Mouse (Mus musculus) frontal cortex, postnatal 36 days (tissue): ENCODE measurements around the gene Tex22.
A peak's percentile ranks its signal among the peaks of the same experiment; 100 is the strongest.

Experiments used
- DNase-seq, 2 experiments: peaks; one replicate each; pipeline ENCODE4 v3.0.0; 2022; ENCODE audit warnings: low spot score in 2 of 2

Tex22 gene

DNA sequence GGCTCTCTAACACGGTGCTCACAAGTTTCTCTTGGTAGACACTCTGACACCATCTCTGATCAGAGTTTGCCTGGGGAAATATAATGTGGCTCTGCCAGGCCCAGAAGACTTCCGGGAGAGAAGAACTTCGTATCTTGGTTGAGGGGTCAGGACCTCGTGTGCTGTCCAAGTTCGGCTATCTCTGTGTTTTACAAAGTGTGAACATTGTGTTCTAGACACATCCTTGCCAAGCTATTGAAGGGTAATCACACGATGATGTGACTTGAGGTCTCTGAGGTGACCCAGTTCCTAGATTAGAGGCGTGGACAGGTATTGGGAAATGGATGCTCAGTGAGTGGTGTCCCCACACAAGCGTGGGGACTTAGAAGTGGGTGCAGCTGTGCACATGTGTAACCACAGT lies 18.2 kb upstream of the Tex22 start:
- no peak for DNase-seq

DNA sequence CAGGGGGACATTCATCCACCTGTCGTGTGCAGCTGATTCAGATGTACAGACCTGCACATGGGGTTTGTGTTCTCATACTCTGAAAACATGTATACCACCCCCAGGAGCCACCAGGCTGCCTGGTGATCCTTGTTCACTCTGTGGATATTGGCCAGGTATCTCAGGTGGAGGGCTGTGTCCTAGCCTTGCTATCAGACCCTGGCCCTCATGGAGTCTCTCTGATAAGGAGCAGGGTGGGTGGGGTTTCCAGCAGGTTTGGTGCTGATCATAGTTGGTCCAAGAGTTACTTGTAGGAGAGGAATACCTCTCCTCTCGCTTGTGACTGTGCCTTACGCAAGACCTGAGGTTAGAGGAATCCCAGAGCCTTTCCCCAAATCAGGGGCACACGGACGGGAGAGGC lies 14.1 kb upstream of the Tex22 start:
- DNase-seq, result no peak

DNA sequence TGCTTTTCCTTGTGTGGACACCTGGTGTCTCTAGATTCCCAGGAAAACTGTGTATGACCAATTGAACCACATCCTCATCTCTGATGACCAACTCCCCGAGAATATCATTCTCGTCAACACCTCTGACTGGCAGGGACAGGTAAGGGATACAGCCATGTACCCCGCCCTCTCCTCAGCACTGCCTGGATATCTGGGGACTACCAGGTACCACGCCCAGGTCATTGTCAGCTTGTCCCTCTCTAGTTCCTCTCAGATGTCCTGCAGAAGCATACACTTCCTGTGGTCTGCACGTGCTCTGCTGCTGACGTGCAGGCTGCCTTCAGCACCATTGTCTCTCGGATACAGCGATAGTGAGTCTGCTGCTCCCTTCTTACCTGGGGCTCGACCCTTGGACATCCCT lies 12.7 kb upstream of the Tex22 start:
- no peak for DNase-seq

DNA sequence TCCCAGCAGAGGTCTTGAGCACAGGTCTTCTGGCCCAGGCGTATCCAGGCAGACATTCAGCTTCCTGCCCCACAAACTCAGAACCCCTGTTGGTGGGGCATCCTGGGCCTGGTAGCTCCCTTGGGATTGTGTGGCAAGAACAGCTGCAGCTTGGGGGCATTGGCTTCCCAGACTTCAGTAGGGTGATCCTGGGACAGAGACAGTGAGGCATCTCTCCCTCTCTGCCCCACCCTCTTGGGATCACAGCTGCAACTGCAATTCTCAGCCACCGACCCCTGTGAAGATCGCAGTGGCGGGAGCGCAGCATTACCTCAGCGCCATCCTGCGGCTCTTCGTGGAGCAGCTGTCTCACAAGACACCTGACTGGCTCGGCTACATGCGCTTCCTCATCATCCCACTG lies 12.1 kb upstream of the Tex22 start:
- DNase-seq, result no peak

DNA sequence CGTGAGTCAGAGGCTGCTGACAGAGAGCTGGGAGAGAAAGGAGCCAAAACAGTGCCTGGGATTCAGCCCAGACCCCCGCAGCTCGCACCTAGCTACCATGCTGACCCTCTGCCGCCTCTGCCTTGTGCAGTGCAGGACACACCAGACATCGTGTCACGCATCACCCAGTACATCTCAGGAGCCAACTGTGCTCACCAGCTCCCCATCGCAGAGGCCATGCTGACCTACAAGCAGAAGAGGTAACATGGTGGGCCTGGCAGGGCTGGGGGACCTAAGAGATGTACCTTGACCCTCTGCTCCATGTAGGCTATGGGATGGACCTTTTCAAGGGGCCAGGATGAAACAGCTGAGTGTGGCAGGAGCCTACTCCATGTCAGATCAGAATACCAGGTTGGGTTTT lies 10.6 kb upstream of the Tex22 start:
- DNase-seq, result no peak

DNA sequence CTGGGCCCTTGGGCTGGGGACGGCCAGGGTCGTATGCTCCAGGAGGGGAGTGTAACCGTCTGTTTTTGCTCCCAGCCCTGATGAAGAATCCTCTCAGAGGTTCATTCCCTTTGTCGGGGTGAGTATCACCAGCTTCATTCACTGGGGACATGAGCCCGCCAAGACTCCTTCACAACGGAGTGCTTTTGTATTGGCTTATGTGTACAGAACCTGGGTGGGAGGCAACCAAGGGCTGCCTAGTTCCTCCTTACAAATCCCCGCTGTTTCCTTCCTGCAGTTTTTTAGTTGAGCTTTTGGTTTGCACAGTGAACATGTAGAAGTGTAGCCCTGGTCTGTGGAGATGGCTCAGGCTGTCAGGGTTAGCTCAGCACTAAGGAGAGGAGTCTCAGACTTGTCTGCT lies 6.3 kb upstream of the Tex22 start:
- no peak for DNase-seq

DNA sequence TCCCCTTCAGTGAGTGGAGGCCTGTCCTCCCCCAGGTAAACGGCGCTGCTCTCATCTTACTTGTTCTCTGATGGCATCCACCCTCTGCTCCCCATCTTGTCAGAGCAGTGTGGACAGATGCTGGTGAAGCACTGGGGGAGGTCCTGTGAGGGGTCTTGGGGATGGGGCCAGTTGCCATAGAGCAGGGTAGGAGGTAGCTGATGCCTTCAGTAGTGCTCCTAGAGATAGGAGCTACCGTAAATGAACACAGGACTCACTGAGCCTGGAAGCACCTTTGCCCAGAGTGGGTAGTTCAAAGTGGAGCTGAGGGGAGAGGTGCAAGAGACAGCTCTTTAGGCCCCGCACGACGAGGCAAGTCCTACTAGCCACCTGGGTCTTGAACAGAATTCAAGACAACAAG lies 4.9 kb upstream of the Tex22 start:
- DNase-seq, result no peak

DNA sequence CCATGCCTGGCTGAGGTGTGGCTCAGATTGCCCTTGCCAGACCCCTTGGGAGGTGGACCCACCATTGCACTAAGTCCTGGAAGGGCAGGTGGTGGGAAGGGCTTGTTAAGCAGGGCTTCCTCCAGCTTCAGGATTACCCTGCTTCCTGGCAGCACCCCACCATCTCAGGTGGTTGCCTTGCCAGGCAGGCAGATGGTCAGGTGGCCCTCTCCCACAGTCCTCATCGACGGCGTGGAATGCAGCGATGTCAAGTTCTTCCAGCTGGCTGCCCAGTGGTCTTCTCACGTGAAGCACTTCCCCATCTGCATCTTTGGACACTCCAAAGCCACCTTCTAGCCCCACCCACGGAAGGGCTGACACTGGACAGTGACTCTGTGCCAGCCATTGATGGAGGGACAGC lies 3.0 kb upstream of the Tex22 start:
- no peak for DNase-seq

DNA sequence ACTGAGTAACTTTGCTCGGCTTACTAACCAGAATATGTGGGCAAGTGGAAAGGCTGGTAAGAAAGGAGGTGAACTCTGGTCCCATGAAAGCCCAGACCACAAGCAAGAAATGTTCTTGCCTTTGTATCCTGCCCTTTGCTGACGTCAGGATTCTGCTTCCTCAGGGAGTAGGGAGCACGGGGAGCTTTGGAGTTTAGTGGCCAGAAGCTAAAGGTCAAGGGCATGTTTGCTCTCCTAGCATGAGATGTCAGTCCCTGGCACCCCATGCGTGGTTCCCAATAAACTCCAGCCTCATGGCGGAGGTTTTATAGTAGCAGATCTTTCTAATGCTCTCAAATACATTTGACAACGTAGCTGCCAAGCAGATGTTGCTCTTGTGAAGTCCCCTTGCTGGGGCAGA lies 2.5 kb upstream of the Tex22 start:
- DNase-seq, result no peak

DNA sequence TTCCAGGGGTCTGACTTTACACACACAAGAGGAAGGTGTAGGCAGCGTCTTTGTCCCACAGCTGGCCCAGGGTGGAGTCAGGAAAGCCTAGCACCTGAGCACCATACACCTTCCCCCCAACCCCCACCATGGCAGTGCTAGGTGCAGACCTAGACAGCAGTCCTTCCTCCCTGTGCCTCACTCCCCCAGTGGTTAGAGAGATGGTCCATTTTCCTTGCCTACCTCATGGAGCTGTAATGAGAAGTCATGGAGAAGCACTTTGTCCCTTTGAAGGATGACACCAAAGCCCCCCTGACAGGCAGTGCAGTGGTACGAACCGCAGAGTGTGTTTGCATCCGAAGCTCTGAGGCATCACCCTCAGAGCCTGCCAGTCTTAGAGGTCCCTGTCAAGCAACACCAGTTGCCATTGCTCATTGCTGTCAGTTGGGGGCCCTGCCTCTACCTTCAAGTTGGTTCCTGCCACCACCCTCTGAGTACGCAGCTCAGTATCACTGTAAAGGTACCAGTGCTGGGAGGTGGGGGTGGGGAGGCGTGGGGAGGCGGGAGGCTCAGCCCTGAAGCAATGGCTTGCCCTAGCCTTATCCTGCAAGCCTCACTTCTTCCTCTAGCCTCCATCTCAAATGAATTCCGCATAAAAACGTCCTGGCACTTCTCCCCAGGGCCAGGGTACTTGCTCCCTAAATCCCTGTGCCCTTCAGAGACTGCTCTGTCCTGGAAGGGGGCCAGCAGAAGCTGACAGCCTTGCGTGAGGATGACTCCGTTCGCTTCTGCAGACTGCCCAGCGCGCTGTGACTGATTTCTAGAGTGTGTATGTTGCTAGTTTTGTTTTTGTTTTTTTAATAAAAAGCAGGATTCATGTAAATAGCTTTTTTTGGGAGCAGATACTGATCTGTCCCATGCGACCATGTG lies 628 bp upstream of the Tex22 start:
- DNase-seq, result peak in 1 of 2 experiments; percentile 21

DNA sequence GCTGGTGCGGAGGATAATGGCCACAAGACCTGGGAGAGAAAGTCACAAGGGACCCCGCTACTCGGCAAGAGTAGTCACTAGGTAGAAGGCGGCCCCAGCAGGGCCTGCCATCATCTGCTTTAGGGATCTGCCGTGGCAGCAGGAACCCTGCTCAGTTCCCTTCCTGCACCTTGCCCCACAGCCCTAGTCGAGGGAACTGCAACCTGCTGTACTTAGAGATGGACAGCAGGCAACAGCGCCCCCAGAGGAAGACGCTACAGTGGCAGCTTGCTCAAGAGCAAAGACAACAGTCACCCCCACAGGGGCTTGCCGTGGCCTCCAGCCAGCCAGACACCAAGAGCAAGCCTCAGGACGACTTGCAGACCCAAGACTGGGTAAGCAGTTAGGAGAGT lies 757 bp downstream of the Tex22 start:
- DNase-seq, result peak; percentile 84 to 86

DNA sequence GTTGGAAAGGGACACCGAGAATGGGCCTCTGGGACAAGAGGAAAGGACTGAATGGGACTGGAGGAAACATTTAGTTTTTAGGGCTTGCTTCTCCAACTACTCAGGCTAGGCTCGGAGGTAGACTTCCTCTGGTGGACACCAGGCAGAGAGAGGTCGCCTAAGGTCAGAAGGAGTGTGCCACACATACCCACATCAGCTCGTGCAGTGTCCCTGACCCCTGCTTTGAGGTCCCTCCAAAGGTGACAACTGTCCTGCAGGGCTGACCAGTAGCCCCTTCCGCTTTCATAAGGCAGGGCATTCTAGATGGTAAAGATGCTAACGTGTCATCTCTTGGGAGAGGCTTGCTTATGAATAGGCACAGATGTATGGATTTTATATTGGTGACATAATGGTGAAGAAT lies 1.2 kb downstream of the Tex22 start:
- DNase-seq, result no peak

DNA sequence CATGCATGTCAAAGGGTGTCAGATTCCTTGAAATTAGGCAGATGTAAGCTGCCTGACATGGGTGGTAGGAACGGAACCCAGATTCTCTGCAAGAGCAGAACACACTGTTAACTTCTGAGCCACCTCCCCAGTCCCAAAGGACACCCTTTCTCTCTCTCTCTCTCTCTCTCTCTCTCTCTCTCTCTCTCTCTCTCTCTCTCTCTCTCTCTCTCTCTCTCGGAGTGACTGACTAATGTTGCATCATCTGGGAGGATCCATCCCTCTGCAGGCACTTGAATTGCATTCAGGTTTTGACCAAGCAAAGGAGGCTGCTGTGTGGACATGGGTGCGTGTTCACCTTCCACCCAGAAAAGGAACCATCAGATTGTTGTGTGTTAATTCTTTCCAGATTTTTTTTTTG lies 13.0 kb downstream of the Tex22 start:
- DNase-seq, result no peak

DNA sequence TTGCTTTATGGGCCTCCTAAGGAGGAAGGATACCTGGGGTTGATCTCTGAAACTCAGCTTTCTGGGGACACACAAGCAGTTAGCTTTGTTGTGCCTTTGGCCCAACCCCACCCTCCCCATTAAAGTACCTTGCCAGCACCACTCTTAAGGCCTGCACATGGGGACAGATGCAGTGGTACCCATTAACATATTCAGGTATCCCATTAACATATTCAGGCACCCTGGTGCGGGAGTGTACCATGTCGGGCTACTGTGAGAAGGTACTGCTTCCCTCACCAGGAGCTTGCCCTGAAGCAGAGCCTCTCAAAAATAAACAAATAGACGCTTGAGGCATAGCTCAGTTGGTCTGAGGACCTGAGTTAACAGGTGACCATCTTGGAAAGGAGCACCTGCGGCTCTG lies 13.7 kb downstream of the Tex22 start:
- DNase-seq, result no peak

DNA sequence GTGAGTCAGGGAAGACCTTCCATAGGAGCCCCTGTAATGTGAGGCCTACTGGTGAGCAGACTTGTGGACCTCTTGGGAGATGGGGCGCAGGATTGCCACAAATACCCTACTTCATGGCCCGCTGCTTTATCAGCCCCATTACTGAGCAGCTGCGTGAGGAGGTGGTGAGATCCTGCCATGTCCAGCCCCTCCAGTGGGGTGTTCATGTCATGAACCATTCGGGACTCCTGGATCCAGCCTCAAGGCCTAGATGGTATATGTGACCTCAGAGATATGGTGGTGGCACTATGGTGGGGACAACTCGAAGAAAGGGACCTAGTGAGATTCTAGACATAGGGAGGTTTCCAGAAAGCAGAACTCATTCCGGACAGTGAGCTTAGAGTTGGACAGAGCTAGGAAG lies 14.8 kb downstream of the Tex22 start:
- DNase-seq, result no peak

DNA sequence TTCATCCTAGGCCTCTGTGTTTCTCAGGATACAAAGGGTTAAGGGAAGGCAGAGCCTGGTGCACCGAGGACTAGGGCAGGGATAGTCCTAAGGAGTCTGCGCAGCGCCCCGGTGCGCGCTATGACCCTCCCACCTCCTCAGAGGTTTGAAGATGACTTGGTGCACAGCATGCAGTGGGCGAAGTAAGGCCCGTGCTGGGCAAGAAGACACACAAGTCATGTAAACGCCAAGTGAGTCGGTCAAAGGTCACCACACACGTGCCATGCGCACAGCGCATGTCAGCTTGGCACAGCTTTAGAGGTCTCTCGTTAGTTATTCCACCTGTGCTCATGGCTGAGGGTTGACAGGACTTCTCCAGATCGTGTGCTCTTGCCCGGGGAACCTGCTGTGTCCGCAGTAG lies 15.8 kb downstream of the Tex22 start:
- DNase-seq, result no peak

DNA sequence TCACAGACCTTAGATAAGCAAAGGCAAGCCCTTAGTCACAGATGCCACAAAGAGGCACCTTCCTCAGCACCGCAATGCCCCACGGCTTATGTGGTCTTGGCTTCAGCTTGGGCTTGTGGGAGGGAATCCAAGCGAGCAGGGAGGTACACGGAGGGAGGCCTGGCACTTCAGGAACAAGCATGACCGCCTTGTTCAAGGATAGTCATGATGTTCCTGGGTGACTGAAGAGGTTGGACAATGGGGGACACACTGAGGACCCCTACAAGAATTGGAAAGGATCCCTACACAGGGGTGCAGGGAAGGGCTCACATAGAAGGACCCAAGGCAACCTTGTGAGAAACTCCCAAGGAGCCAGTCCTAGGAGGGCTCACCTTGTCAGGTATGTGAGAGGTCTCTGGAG lies 22.7 kb downstream of the Tex22 start:
- no peak for DNase-seq

DNA sequence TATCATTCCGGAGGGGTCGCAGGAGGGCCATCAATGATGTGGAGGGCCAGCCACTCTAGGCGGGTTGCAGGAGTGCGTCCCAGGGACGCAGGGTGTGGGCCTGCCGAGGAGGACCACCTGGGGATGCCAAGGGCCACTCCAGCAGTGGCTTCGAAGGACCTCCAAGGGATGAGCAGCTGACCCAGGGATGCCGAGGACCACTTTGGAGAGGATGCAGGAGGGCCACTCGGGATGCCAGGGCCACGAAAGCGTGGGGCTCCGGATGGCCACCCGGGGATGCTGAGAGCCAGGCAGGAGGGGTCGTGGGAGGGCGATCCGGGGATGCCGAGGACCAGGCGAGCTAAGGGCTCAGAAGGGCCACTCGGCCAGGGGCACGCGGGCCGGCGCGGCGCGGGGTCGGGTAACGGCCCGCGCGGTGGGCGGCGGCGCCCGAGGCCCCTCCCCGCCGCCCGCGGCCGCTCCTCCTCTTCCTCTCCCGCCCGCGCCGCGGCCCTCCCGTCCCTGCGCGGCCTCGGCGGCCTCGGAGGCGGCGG lies 23.5 kb downstream of the Tex22 start, which contains the start of gene Mta1:
Gene Mta1, plus strand, starts transcription at position 530 of the 533 bp plus-strand sequence.
- peak in 1 of 2 experiments; percentile 35 for DNase-seq

DNA sequence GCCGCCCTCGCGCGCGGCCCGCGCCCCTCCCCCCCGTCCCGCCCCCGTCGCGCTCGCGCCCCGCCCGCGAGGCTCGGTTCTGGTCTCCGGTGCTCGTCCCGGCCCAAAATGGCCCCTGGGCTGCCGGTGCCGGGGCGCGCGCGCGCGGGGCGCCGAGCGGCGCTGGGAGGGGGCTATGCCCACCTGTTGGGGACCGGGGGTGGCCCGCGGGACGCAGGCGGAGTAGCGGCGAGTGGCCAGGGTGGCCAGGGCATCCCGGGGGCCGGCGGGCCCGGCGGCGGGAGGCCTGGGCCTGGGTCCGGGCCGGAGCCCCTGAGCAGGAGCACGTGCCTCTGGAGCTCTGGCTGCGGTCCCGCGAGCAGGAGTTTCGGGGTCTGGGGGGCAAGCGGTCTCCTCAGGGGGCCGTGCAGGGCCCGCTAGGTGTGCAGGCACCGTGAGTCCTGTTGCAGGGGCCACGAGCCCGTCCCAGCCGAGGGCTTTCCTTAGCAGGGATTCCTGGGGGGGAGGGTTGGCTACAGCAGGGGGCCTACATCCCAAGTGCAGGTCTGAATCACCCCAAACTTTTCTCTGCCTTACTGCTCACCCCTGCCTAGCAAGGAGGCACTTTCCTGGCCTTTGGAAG lies 24.3 kb downstream of the Tex22 start:
- DNase-seq, result no peak

DNA sequence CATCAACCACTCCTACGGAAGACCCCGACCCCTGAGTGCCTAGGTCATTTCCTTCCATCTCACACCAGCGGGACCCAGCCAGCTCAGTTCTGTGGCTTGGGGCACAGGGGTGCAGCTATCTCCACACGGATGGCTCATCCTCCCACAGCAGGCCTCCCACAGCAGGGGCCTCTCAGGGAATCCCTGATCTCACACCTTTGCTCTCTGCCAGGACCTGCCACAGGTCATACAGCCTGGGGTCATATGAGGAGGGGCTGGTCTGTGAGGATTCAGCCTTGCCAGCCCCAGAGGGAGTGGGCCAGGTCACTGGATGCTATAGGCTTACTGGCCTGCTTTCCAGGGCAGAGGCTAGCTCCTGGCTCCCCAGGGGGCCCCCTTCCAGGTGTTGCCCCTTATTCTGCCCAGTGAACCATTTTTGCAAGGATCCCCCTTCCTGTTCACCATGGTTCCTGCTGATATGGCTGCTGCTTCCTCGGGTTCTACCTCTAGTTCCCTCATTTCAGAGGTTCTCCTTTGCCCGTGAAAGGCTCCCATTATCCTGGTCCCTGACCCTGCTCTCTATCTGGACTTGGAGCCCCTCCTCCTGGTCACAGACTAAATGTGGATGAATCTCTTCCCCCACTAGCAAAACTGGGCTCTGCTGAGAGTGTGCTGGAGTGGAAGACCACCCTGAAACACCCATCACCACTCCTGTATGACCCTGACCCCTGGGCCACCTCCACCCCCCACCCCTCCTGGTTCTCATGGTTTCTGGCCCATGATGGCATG lies 25.4 kb downstream of the Tex22 start:
- no peak for DNase-seq

DNA sequence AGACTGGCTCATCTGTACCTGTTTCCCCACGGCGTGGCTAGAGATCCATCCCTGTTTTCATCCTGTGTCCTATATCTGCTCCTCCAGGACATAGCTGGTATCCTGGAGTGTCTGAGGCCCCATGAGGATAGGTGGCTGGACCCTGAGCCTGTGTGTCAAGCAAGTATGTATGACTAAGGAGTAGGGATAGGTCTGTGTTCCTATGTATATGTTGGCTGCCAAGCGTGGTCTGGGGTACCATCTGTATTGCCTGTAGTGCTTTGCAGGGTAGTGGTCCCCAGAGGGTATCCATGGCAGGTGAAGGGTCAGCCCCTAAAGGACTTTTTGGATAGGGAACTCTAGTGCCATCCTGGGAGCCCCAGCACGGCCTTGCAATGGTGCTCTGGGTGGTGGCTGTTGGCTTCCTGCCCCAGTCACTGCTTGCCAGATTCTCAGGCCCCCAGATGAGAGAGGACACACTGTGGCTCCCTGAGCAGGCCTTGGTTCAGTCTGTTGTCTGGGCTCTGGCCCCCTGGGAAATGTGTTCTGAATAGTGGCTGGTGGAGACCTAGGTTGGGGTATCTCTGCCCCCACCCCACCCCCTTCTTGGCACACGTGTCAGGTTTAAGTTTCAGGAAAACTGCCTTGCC lies 26.3 kb downstream of the Tex22 start:
- DNase-seq, result no peak
